Mouse (Mus musculus) liver, embryonic 11.5 days (tissue): ENCODE results near the gene Coro2a. TPM values are rescaled to one million over a fixed set of nuclear protein-coding genes. Genes with fewer than 3 reads are reported as not detected.
A peak's percentile ranks its signal among the peaks of the same experiment; 100 is the strongest.
"Not testable (repeated sequence)": the region's sequence is repeated elsewhere in the genome, so short reads cannot be mapped to it uniquely, and the experiment has no call there.

Experiments
- ATAC-seq: fragments of 200-750 bp; cut with Nextera tagmentation; replicated peaks from 2 replicates; pipeline ENCODE4 v1.8.0; 2017; ENCODE audit warnings: moderate number of reproducible peaks, mild to moderate bottlenecking, moderate TSS enrichment, moderate library complexity; ENCODE audit not compliant: low FRiP score
- DNase-seq: peaks from one replicate; pipeline ENCODE4 v3.0.0-alpha.2; 2017; ENCODE audit warnings: low spot score
- H3K27ac ChIP-seq: fragments of 300-500 bp; sonication (generic); 2 replicates; pipeline ENCODE4 v1.5.1; 2014; ENCODE audit warnings: mild to moderate bottlenecking, low read depth, low read length, control low read depth
- H3K27me3 ChIP-seq: fragments of 300-500 bp; sonication (generic); replicated peaks from 2 replicates; pipeline ENCODE4 v1.6.1; 2014; ENCODE audit warnings: low read length, mixed read lengths; ENCODE audit not compliant: control insufficient read depth, insufficient read depth
- H3K36me3 ChIP-seq: fragments of 300-500 bp; sonication (generic); 2 replicates; pipeline ENCODE4 v1.6.1; 2014; ENCODE audit warnings: mild to moderate bottlenecking, low read length, moderate library complexity, mixed read lengths; ENCODE audit not compliant: control insufficient read depth, insufficient read depth
- H3K4me1 ChIP-seq: fragments of 300-500 bp; sonication (generic); replicated peaks from 2 replicates; pipeline ENCODE4 v1.6.1; 2014; ENCODE audit warnings: low read length, mixed read lengths; ENCODE audit not compliant: control insufficient read depth, insufficient read depth
- H3K4me2 ChIP-seq: fragments of 300-500 bp; sonication (generic); 2 replicates; pipeline ENCODE4 v1.6.1; 2014; ENCODE audit warnings: mild to moderate bottlenecking, control low read depth, moderate library complexity
- H3K4me3 ChIP-seq: fragments of 300-500 bp; sonication (generic); 2 replicates; pipeline ENCODE4 v1.5.1; 2014; ENCODE audit warnings: low read depth, low read length, control low read depth
- H3K9ac ChIP-seq: fragments of 300-500 bp; sonication (generic); 2 replicates; pipeline ENCODE4 v1.6.1; 2014; ENCODE audit warnings: low read depth, low read length, control low read depth
- H3K9me3 ChIP-seq: fragments of 300-500 bp; sonication (generic); 2 replicates; pipeline ENCODE4 v1.6.1; 2016; ENCODE audit warnings: low read length, inconsistent platforms, mixed read lengths; ENCODE audit not compliant: control insufficient read depth
- WGBS: fragments of 180-500 bp; shearing (Covaris S2); extraction: QIAGEN DNeasy Blood & Tissue Kit; methylation state at CpG from one replicate; pipeline ENCODE4 v1.1.7; 2014; 5-methylcytosine and 5-hydroxymethylcytosine counted together
- polyA plus RNA-seq: library from polyadenylated mRNA; unstranded; fragments of >200 nt; fragmentation: Nextera tagmentation; extraction: Ambion mirVana; gene quantifications from 2 replicates; pipeline ENCODE4 v1.2.1, GENCODE M21; 2014

The Coro2a gene
- polyA plus RNA-seq, 1 experiment from 2014 or later = 4.8 TPM

DNA sequence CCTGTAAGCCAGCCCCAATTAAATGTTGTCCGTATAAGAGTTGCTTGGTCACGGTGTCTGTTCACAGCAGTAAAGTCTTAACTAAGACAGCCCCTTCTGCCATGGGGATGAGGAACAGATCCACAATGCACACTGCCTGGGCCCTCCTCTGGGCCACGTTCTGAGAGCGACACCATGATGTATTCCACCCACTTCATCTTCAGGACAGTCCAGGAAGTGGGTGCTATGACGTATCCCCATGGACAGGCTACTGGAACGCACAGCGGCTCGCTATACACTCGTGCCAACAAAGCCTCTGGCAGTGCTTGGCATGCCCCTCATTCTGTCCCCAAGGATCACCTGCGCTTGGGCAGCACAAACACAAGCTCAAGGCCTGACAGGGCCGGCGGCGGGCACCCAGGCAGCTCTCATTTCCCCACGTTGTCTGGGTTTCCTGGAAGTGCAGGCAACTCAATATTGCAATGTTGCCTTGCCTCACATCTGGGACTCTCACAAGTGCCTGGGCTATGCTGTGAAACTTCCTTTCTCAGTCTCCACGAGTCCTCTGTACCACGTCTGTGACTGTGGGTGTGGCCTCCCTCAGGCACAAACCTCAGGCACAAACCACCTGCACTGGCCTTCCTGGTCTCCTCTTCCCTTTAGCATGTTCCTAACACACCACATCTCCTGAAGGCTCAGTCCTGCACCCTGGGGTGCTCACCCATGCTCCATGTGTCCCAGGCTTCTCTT, 33.9 kb upstream of the Coro2a start:
- Histone ChIP-seq H3K36me3 (no peaks in the 10 kb centered on the region), H3K4me1 (peaks cover 2% of the 10 kb centered on the region), H3K9me3 (no peaks in the 10 kb centered on the region), H3K9ac (no peak overlapping the region), H3K4me3 (no peak overlapping the region), H3K27me3 (no peaks in the 10 kb centered on the region), H3K27ac (no peak overlapping the region), H3K4me2 (no peak overlapping the region)
- 79% methylated on average over 16 of the region's 16 CpGs for WGBS
- DNase-seq = no peak
- ATAC-seq = no peak

- Histone ChIP-seq H3K27ac (no peak overlapping the region), H3K27me3 (no peaks in the 10 kb centered on the region), H3K4me3 (no peak overlapping the region), H3K4me2 (no peak overlapping the region), H3K4me1 (peaks cover 2% of the 10 kb centered on the region), H3K9me3 (no peaks in the 10 kb centered on the region), H3K36me3 (no peaks in the 10 kb centered on the region), H3K9ac (no peak overlapping the region)
- no peak for DNase-seq
- ATAC-seq = no peak
- WGBS = 63% methylated on average over 6 of the region's 6 CpGs
These were observed 32.9 kb upstream of the Coro2a start for GRCm38 (mm10) chr4:46634881-46635280.

DNA sequence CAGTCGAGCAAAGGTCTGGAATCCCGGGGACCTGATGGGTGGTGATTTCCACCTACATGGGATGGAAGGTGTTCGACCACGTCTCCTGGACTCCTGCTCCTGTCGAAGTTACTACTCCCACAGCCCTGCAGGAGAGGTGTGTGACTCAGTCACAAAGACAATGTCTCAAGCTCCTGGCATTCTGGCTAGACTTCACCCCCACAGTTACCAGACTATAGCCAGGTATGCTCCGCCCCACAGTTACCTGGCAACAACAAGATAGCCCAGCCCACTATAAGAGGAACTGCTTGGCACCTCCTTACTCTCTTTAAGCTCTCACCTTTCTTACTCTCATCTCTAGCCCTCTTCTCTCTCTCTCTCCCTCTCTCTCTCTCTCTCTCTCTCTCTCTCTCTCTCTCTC, 31.6 kb upstream of the Coro2a start:
- peaks cover 12% of the 10 kb centered on the region for H3K4me1 ChIP-seq

GRCm38 (mm10) chr4:46632465-46632864, 30.5 kb upstream of the Coro2a start:
- DNase-seq (no peak), ATAC-seq (peak; percentile 76)
- Histone ChIP-seq H3K36me3 (no peaks in the 10 kb centered on the region), H3K27me3 (no peaks in the 10 kb centered on the region), H3K27ac (peak overlapping the region; percentile 52; the same call in 1 of the 2 replicates), H3K9me3 (no peaks in the 10 kb centered on the region), H3K4me2 (peak overlapping the region; percentile 12; the same call in 1 of the 2 replicates), H3K9ac (no peak overlapping the region), H3K4me1 (peaks cover 14% of the 10 kb centered on the region), H3K4me3 (no peak overlapping the region)
- 59% methylated on average over 2 of the region's 2 CpGs for WGBS

More for the DNA sequence above, 31.6 kb upstream of the Coro2a start:
- H3K9me3 ChIP-seq, H3K9ac ChIP-seq, H3K27me3 ChIP-seq, H3K27ac ChIP-seq, H3K4me2 ChIP-seq, H3K4me3 ChIP-seq, H3K36me3 ChIP-seq, DNase-seq, ATAC-seq: not testable (repeated sequence)
- 76% methylated on average over 6 of the region's 6 CpGs for WGBS

DNA sequence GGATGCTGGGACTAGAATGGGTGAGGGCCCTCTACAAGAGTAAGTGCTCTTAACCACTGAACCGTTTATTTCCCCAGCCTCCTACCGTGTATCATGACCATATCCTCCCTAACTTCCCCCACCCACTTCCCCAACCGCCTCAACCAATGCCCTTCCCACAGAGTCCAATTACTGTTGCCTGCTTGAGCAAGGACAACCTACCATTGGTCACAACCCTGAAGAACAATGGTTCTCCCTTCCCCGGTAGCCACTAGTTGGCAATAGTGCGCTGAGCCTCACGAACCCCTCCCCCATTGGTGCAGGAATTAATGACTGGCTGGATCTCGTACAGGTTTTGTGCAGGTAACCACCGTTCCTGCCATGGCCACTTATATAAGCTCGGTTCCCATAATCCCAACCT, 28.4 kb upstream of the Coro2a start:
- Histone ChIP-seq H3K9ac (no peak overlapping the region), H3K4me2 (no peak overlapping the region), H3K4me1 (peaks cover 14% of the 10 kb centered on the region), H3K4me3 (no peak overlapping the region), H3K9me3 (no peaks in the 10 kb centered on the region), H3K36me3 (no peaks in the 10 kb centered on the region), H3K27me3 (no peaks in the 10 kb centered on the region), H3K27ac (no peak overlapping the region)
- DNase-seq = no peak
- no peak for ATAC-seq
- WGBS = 40% methylated on average over 9 of the region's 9 CpGs

GRCm38 (mm10) chr4:46628873-46629272, 26.9 kb upstream of the Coro2a start:
- DNase-seq = no peak
- no peaks in the 10 kb centered on the region for H3K9me3 ChIP-seq
- no peak for ATAC-seq
- H3K36me3 ChIP-seq = no peaks in the 10 kb centered on the region
- H3K27ac ChIP-seq = no peak overlapping the region
- no peak overlapping the region for H3K9ac ChIP-seq
- WGBS = 50% methylated on average over 9 of the region's 9 CpGs
- no peak overlapping the region for H3K4me2 ChIP-seq
- no peaks in the 10 kb centered on the region for H3K27me3 ChIP-seq
- H3K4me3 ChIP-seq = no peak overlapping the region
- peaks cover 14% of the 10 kb centered on the region for H3K4me1 ChIP-seq

DNA sequence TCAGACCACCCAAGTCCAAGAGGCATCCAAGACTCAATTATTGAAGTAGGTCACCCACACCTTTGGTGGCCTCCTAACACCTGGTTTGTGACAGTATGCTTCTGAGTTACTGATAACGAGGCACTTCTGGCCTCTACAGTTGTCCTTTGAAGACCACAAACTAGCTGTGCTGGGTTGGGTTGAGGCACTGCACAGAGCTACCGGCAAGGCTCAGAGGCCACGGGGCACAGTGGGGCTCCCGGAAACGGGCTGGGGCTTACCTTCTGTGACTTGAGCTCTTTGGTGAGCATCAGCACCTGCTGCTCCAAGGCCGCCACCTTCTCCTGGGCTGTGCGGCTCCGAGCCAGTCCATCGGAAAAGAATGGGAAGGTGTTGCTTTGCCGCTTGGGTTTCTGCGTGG, 26.1 kb upstream of the Coro2a start:
- ATAC-seq = no peak

GRCm38 (mm10) chr4:46625101-46625500, 23.1 kb upstream of the Coro2a start:
- no peaks in the 10 kb centered on the region for H3K9me3 ChIP-seq
- no peaks in the 10 kb centered on the region for H3K36me3 ChIP-seq
- no peak overlapping the region for H3K4me3 ChIP-seq
- no peaks in the 10 kb centered on the region; the same call in 1 of the 2 replicates for H3K27me3 ChIP-seq
- H3K9ac ChIP-seq = no peak overlapping the region
- H3K27ac ChIP-seq = no peak overlapping the region
- WGBS = 82% methylated on average over 10 of the region's 10 CpGs
- no peak overlapping the region for H3K4me2 ChIP-seq
- ATAC-seq (no peak), DNase-seq (no peak)
- peaks cover 20% of the 10 kb centered on the region for H3K4me1 ChIP-seq

More for the DNA sequence above, 26.1 kb upstream of the Coro2a start:
- no peak for DNase-seq
- Histone ChIP-seq H3K4me2 (no peak overlapping the region), H3K27me3 (no peaks in the 10 kb centered on the region), H3K4me1 (peaks cover 14% of the 10 kb centered on the region), H3K27ac (no peak overlapping the region), H3K36me3 (no peaks in the 10 kb centered on the region), H3K9me3 (no peaks in the 10 kb centered on the region), H3K9ac (no peak overlapping the region), H3K4me3 (no peak overlapping the region)
- WGBS = 71% methylated on average over 11 of the region's 11 CpGs

DNA sequence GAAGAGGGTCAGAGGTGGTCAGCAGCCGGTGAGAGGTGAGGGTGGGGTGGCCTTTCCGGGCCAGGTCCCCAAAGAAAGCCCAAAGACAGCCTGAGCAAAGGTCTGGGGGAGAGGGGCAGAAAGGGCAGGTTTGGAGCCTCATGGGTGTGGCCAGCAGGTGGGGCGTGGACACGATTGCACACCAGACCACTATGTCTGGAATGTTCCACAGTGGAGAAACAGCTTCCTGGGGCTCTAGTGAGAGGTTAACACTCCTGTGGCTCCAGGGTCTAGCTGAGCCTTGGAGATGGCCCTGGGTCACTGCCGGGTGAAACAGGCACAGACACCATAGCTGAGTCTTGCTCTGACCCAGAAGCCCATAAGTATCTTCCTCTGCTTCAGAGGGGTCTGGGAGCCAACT, 21.0 kb upstream of the Coro2a start:
- no peak for ATAC-seq
- Histone ChIP-seq H3K36me3 (no peaks in the 10 kb centered on the region), H3K9me3 (no peaks in the 10 kb centered on the region), H3K27me3 (peaks cover 3% of the 10 kb centered on the region), H3K4me3 (no peak overlapping the region), H3K4me1 (peaks cover 11% of the 10 kb centered on the region; the same call in 1 of the 2 replicates), H3K4me2 (no peak overlapping the region), H3K9ac (no peak overlapping the region), H3K27ac (no peak overlapping the region)
- 73% methylated on average over 5 of the region's 5 CpGs for WGBS
- no peak for DNase-seq
